Mouse (Mus musculus) kidney, postnatal 14 days (tissue): Measurements from ENCODE around the gene Rtp3.

Experiments
- DNase-seq: peaks from one replicate; pipeline ENCODE4 v3.0.0; 2022; ENCODE audit warnings: mixed read lengths

The Rtp3 gene

GRCm38 (mm10) chr9:110990204-110990603, at the start of gene Rtp3:
Rtp3 (minus strand) TSS chr9:110990583.
- DNase-seq = peak; percentile 71

GRCm38 (mm10) chr9:111039966-111040365, 49.6 kb upstream of the Rtp3 start:
- DNase-seq = peak; percentile 54

GRCm38 (mm10) chr9:111033717-111034116, 43.3 kb upstream of the Rtp3 start:
- no peak for DNase-seq

GRCm38 (mm10) chr9:111026791-111027190, 36.4 kb upstream of the Rtp3 start:
- DNase-seq = no peak

- no peak for DNase-seq
Measured at GRCm38 (mm10) chr9:111019022-111019421, 28.6 kb upstream of the Rtp3 start, which contains the start of gene Ltf. Ltf (plus strand) TSS chr9:111019271.

GRCm38 (mm10) chr9:111015658-111016057, 25.3 kb upstream of the Rtp3 start:
- no peak for DNase-seq

- peak; percentile 29 for DNase-seq
Measured at GRCm38 (mm10) chr9:111012041-111012440, 21.7 kb upstream of the Rtp3 start.

- DNase-seq = peak; percentile 40
Measured at GRCm38 (mm10) chr9:111011550-111011949, 21.2 kb upstream of the Rtp3 start.

GRCm38 (mm10) chr9:111009763-111010162, 19.4 kb upstream of the Rtp3 start:
- DNase-seq = no peak

GRCm38 (mm10) chr9:111006544-111006943, 16.2 kb upstream of the Rtp3 start:
- no peak for DNase-seq

- DNase-seq = no peak
Measured at GRCm38 (mm10) chr9:111003279-111003678, 12.9 kb upstream of the Rtp3 start.

GRCm38 (mm10) chr9:111001621-111002020, 11.2 kb upstream of the Rtp3 start:
- DNase-seq = no peak

- DNase-seq = peak; percentile 46
Measured at GRCm38 (mm10) chr9:110999856-111000255, 9.5 kb upstream of the Rtp3 start.

- no peak for DNase-seq
Measured at GRCm38 (mm10) chr9:110999056-110999455, 8.7 kb upstream of the Rtp3 start.

- DNase-seq = peak; percentile 85
Measured at GRCm38 (mm10) chr9:110997245-110997644, 6.9 kb upstream of the Rtp3 start.

- peak; percentile 86 for DNase-seq
Measured at GRCm38 (mm10) chr9:110994716-110995172, 4.4 kb upstream of the Rtp3 start.

- DNase-seq = peak; percentile 26
Measured at GRCm38 (mm10) chr9:110993281-110993709, 2.9 kb upstream of the Rtp3 start.

GRCm38 (mm10) chr9:110989543-110989942, 840 bp downstream of the Rtp3 start:
- no peak for DNase-seq

GRCm38 (mm10) chr9:110989141-110989540, 1.2 kb downstream of the Rtp3 start:
- DNase-seq = no peak

- no peak for DNase-seq
Measured at GRCm38 (mm10) chr9:110988078-110988477, 2.3 kb downstream of the Rtp3 start.

- no peak for DNase-seq
Measured at GRCm38 (mm10) chr9:110987331-110987730, 3.1 kb downstream of the Rtp3 start.

- DNase-seq = no peak
Measured at GRCm38 (mm10) chr9:110985951-110986350, 4.4 kb downstream of the Rtp3 start.

- DNase-seq = no peak
Measured at GRCm38 (mm10) chr9:110985541-110985940, 4.8 kb downstream of the Rtp3 start.

- no peak for DNase-seq
Measured at GRCm38 (mm10) chr9:110984096-110984495, 6.3 kb downstream of the Rtp3 start.

- DNase-seq = no peak
Measured at GRCm38 (mm10) chr9:110982351-110982750, 8.0 kb downstream of the Rtp3 start.
